Mouse (Mus musculus) hindbrain, embryonic 13.5 days (tissue): Measurements from ENCODE around the gene Tprgl. TPM values are rescaled to one million over a fixed set of nuclear protein-coding genes. Genes with fewer than 3 reads are reported as not detected.
A peak's percentile ranks its signal among the peaks of the same experiment; 100 is the strongest.

Experiments used
- ATAC-seq: fragments of 200-750 bp; cut with Nextera tagmentation; 2 replicates; pipeline ENCODE4 v1.8.0; 2017; ENCODE audit warnings: moderate TSS enrichment; ENCODE audit not compliant: low FRiP score
- H3K27ac ChIP-seq: fragments of 300-500 bp; sonication (generic); 2 replicates; pipeline ENCODE4 v1.5.1; 2015; ENCODE audit warnings: inconsistent platforms, mild to moderate bottlenecking, moderate library complexity
- H3K27me3 ChIP-seq: fragments of 300-500 bp; sonication (generic); 2 replicates; pipeline ENCODE4 v1.6.1; 2015; ENCODE audit warnings: mild to moderate bottlenecking, inconsistent platforms
- H3K36me3 ChIP-seq: fragments of 300-500 bp; sonication (generic); 2 replicates; pipeline ENCODE4 v1.6.1; 2015; ENCODE audit warnings: mild to moderate bottlenecking, inconsistent platforms
- H3K4me1 ChIP-seq: fragments of 300-500 bp; sonication (generic); replicated peaks from 2 replicates; pipeline ENCODE4 v1.6.1; 2015; ENCODE audit warnings: inconsistent platforms
- H3K4me2 ChIP-seq: fragments of 300-500 bp; sonication (generic); 2 replicates; pipeline ENCODE4 v1.6.1; 2015; ENCODE audit warnings: inconsistent platforms, mild to moderate bottlenecking, moderate library complexity
- H3K4me3 ChIP-seq: fragments of 300-500 bp; sonication (generic); 2 replicates; pipeline ENCODE4 v1.5.1; 2015; ENCODE audit warnings: mild to moderate bottlenecking, inconsistent platforms
- H3K9ac ChIP-seq: fragments of 300-500 bp; sonication (generic); 2 replicates; pipeline ENCODE4 v1.6.1; 2015; ENCODE audit warnings: mild to moderate bottlenecking, inconsistent platforms
- H3K9me3 ChIP-seq: fragments of 300-500 bp; sonication (generic); 2 replicates; pipeline ENCODE4 v1.6.1; 2016; ENCODE audit warnings: inconsistent platforms
- WGBS: fragments of 180-500 bp; shearing (Covaris S2); methylation state at CpG from one replicate; pipeline ENCODE4 v1.1.7; 2015; 5-methylcytosine and 5-hydroxymethylcytosine counted together
- polyA plus RNA-seq: library from polyadenylated mRNA; unstranded; fragments of >200 nt; fragmentation: Nextera tagmentation; extraction: Ambion mirVana; gene quantifications from 2 replicates; pipeline ENCODE4 v1.2.1, GENCODE M21; 2015

Tprgl gene
- polyA plus RNA-seq, 1 experiment from 2014 or later = 160 TPM

- Histone ChIP-seq H3K9me3 (no peaks in the 10 kb centered on the region), H3K27ac (no peak overlapping the region), H3K4me1 (peaks cover 3% of the 10 kb centered on the region; the same call in 1 of the 2 replicates), H3K4me3 (no peak overlapping the region), H3K27me3 (no peaks in the 10 kb centered on the region), H3K4me2 (no peak overlapping the region), H3K36me3 (no peaks in the 10 kb centered on the region), H3K9ac (no peak overlapping the region)
- WGBS = 75% methylated on average over 5 of the region's 5 CpGs
- ATAC-seq = no peak
Observed at GRCm38 (mm10) chr4:154183566-154183965, 23.1 kb upstream of the Tprgl start.

GRCm38 (mm10) chr4:154181001-154181400 is 20.5 kb upstream of the Tprgl start:
- 91% methylated on average over 7 of the region's 7 CpGs for WGBS
- Histone ChIP-seq H3K4me3 (no peak overlapping the region), H3K27ac (no peak overlapping the region), H3K4me1 (no peaks in the 10 kb centered on the region), H3K4me2 (no peak overlapping the region), H3K9me3 (no peaks in the 10 kb centered on the region), H3K9ac (no peak overlapping the region), H3K27me3 (no peaks in the 10 kb centered on the region), H3K36me3 (no peaks in the 10 kb centered on the region)
- ATAC-seq = no peak

- H3K36me3 ChIP-seq = no peaks in the 10 kb centered on the region
- peaks cover 14% of the 10 kb centered on the region for H3K27me3 ChIP-seq
- no peak for ATAC-seq
- H3K9ac ChIP-seq = no peak overlapping the region
- WGBS = 67% methylated on average over 8 of the region's 8 CpGs
- H3K9me3 ChIP-seq = no peaks in the 10 kb centered on the region
- H3K4me3 ChIP-seq = no peak overlapping the region
- H3K27ac ChIP-seq = no peak overlapping the region
- peaks cover 8% of the 10 kb centered on the region for H3K4me1 ChIP-seq
- no peak overlapping the region for H3K4me2 ChIP-seq
Observed at GRCm38 (mm10) chr4:154177257-154177656, 16.8 kb upstream of the Tprgl start.

- Histone ChIP-seq H3K27ac (no peak overlapping the region), H3K27me3 (peaks cover 54% of the 10 kb centered on the region), H3K9me3 (no peaks in the 10 kb centered on the region), H3K4me2 (peak overlapping the region; percentile 97), H3K4me3 (peak overlapping the region; percentile 56), H3K4me1 (peaks cover 34% of the 10 kb centered on the region), H3K36me3 (no peaks in the 10 kb centered on the region), H3K9ac (peak overlapping the region; percentile 72)
- WGBS = 41% methylated on average over 13 of the region's 13 CpGs
- no peak for ATAC-seq
Observed at GRCm38 (mm10) chr4:154171931-154172604, 11.6 kb upstream of the Tprgl start.

- ATAC-seq = peak; percentile 18
- Histone ChIP-seq H3K4me2 (peak overlapping the region; percentile 97), H3K27me3 (peaks cover 54% of the 10 kb centered on the region), H3K4me3 (peak overlapping the region; percentile 56), H3K9me3 (no peaks in the 10 kb centered on the region), H3K36me3 (no peaks in the 10 kb centered on the region), H3K9ac (peak overlapping the region; percentile 72), H3K27ac (peak overlapping the region; percentile 8; the same call in 1 of the 2 replicates), H3K4me1 (peaks cover 34% of the 10 kb centered on the region)
- 1% methylated on average over 37 of the region's 37 CpGs for WGBS
Observed at GRCm38 (mm10) chr4:154171151-154171930, 10.9 kb upstream of the Tprgl start.

- peaks cover 34% of the 10 kb centered on the region for H3K4me1 ChIP-seq
- H3K9ac ChIP-seq = peak within 1 kb of the TSS; percentile 72
- no peaks in the 10 kb centered on the region for H3K9me3 ChIP-seq
- H3K4me3 ChIP-seq = peak within 1 kb of the TSS; percentile 56
- H3K4me2 ChIP-seq = peak within 1 kb of the TSS; percentile 97
- under 1% methylated on average over 57 of the region's 61 CpGs for WGBS
- peak; percentile 53 for ATAC-seq
- H3K36me3 ChIP-seq = no peaks in the 10 kb centered on the region
- peaks cover 54% of the 10 kb centered on the region for H3K27me3 ChIP-seq
- peak within 1 kb of the TSS; percentile 8; the same call in 1 of the 2 replicates for H3K27ac ChIP-seq
Observed at GRCm38 (mm10) chr4:154170506-154171150, 10.2 kb upstream of the Tprgl start, which contains the start of gene Megf6. Gene Megf6 (plus strand): TSS chr4:154170730.

GRCm38 (mm10) chr4:154170021-154170420 is 9.6 kb upstream of the Tprgl start:
- Histone ChIP-seq H3K4me3 (peak overlapping the region; percentile 56), H3K36me3 (no peaks in the 10 kb centered on the region), H3K27ac (no peak overlapping the region), H3K27me3 (peaks cover 54% of the 10 kb centered on the region), H3K4me1 (peaks cover 34% of the 10 kb centered on the region), H3K4me2 (peak overlapping the region; percentile 97), H3K9ac (0 out of 2 replicates have a peak overlapping the region, but pooled peaks have one; percentile 72), H3K9me3 (no peaks in the 10 kb centered on the region)
- under 1% methylated on average over 15 of the region's 15 CpGs for WGBS
- ATAC-seq = peak; percentile 29; the same call in 1 of the 2 replicates

- peaks cover 38% of the 10 kb centered on the region for H3K27me3 ChIP-seq
- H3K4me3 ChIP-seq = no peak overlapping the region
- peaks cover 24% of the 10 kb centered on the region for H3K4me1 ChIP-seq
- 24% methylated on average over 5 of the region's 5 CpGs for WGBS
- no peaks in the 10 kb centered on the region for H3K9me3 ChIP-seq
- ATAC-seq = no peak
- H3K4me2 ChIP-seq = no peak overlapping the region
- H3K9ac ChIP-seq = no peak overlapping the region
- no peaks in the 10 kb centered on the region for H3K36me3 ChIP-seq
- H3K27ac ChIP-seq = no peak overlapping the region
Observed at GRCm38 (mm10) chr4:154167053-154167452, 6.6 kb upstream of the Tprgl start.

GRCm38 (mm10) chr4:154163296-154163695 is 2.8 kb upstream of the Tprgl start:
- peaks cover 7% of the 10 kb centered on the region for H3K36me3 ChIP-seq
- H3K9me3 ChIP-seq = no peaks in the 10 kb centered on the region
- H3K27ac ChIP-seq = no peak overlapping the region
- H3K4me2 ChIP-seq = no peak overlapping the region
- WGBS = 14% methylated on average over 7 of the region's 7 CpGs
- no peak for ATAC-seq
- no peak overlapping the region for H3K9ac ChIP-seq
- H3K4me3 ChIP-seq = no peak overlapping the region
- peaks cover 24% of the 10 kb centered on the region for H3K4me1 ChIP-seq
- peaks cover under 1% of the 10 kb centered on the region for H3K27me3 ChIP-seq

GRCm38 (mm10) chr4:154159961-154160537 is 417 bp downstream of the Tprgl start:
- H3K36me3 ChIP-seq = peaks cover 39% of the 10 kb centered on the region
- peak overlapping the region; percentile 79 for H3K4me2 ChIP-seq
- no peaks in the 10 kb centered on the region for H3K9me3 ChIP-seq
- peak overlapping the region; percentile 80 for H3K27ac ChIP-seq
- ATAC-seq = peak; percentile 63
- WGBS = 1% methylated on average over 46 of the region's 47 CpGs
- H3K4me1 ChIP-seq = peaks cover 27% of the 10 kb centered on the region
- peak overlapping the region; percentile 91 for H3K4me3 ChIP-seq
- H3K27me3 ChIP-seq = no peaks in the 10 kb centered on the region
- H3K9ac ChIP-seq = peak overlapping the region; percentile 85

- Histone ChIP-seq H3K4me3 (peak overlapping the region; percentile 91; the same call in 1 of the 2 replicates), H3K4me2 (peak overlapping the region; percentile 79), H3K9me3 (no peaks in the 10 kb centered on the region), H3K27me3 (no peaks in the 10 kb centered on the region), H3K27ac (no peak overlapping the region), H3K9ac (no peak overlapping the region), H3K4me1 (peaks cover 31% of the 10 kb centered on the region), H3K36me3 (peaks cover 50% of the 10 kb centered on the region)
- peak; percentile 14; the same call in 1 of the 2 replicates for ATAC-seq
- WGBS = 17% methylated on average over 6 of the region's 6 CpGs
Observed at GRCm38 (mm10) chr4:154159002-154159401, 1.5 kb downstream of the Tprgl start.
